Mouse (Mus musculus): ENCODE measurements around the gene Mvp. TPM values are rescaled to one million over a fixed set of nuclear protein-coding genes. Genes with fewer than 3 reads are reported as not detected.

Gene Mvp
- 106 and 110 TPM in 2 replicates for total RNA-seq (2017)

DNA sequence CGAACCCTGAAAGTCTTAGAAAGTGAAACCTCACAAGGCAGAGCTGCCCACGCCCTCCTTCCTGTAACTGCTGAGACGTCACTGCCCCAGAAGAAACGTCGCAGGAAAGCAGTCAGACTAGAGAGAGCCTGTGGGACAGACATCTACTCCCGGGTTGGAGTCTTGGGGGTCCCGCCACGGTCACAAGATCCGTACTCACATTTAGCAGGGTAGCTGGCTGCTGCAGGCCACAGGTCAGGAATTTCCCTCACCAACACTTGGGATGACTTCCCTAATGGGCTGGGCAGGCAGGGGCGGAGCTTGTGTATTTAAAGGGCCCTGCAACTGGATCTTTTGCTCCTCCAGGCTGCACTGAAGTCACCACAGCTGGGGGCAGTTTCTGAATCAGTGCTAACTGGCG lies at the start of gene Mvp:
Gene Mvp (minus strand): TSS at position 302 of the 400 bp plus-strand sequence.
- ATAC-seq (ENCODE audit: extremely low read depth, insufficient number of reproducible peaks, low FRiP score, poor library complexity, severe bottlenecking), result peak; percentile 48

DNA sequence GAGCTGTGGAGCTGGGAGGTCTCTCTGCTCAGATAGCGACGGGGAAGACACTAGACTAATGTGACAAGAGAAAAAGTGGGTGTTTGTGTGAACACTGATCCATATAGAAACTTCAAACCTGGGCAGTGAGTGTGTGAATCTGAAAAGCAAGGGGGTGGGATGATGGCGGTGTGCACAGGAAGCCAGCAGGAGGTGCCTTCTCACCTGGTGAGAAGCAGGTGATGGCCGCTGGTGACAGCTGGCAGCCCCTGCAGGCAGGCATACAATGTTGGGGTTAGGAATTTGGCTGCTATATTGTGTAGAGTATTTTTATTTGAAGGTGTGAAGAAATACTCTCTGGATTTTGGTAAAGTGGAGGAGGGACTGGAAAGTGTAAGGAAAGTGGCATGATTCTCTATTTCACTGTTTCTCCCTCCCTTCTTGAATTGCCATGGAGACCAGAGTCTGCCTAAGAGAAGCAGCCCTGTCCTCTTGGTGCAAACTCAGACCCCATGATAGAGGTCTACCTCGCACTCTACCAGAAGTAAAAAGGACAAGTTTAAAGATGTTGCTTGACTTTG lies 40.7 kb upstream of the Mvp start:
- ATAC-seq (ENCODE audit: extremely low read depth, insufficient number of reproducible peaks, low FRiP score, poor library complexity, severe bottlenecking), result no peak

DNA sequence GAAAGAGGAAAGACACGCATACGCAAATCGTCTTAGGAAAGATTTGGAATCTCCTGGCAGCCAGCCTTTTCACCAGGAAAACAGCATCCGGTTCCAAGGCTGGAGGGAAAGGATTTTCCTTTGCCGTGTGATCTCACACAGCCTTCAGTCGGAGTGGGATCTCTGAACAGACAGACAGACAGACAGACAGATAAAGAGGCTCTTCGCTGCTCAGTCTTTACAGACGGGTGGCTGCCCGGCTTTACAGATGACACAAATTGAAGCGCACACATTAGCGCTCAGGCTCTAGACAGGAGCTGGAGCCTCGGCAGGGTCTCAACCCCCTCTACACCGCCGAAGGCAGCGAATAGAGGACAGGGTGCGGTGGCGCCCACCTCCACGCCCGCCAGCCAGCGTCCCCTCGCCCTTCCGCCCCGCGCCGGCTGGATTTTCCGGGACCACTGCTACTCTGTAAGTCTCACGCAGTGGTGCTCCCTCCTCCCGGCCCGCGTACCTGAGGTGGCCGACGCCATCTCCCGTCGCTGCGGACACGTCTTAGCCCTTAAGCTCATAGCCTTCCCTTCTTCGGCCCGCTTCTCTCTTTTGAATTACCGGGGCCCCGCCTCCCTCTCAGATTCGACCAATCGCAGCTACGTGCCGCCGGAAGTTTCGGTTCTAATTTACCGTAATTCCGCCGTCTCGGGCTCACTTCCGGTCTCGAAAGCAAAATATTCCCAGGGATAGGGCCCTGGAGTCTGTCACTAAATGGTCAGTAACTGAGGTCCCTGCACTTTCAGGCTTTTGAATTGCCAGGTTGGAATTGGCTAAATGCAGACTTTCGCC lies 27.6 kb upstream of the Mvp start, which contains the start of gene Kif22:
Gene Kif22 (minus strand): TSS at position 621 of the 822 bp plus-strand sequence.
- peak; percentile 99 for ATAC-seq (ENCODE audit: extremely low read depth, insufficient number of reproducible peaks, low FRiP score, poor library complexity, severe bottlenecking)

DNA sequence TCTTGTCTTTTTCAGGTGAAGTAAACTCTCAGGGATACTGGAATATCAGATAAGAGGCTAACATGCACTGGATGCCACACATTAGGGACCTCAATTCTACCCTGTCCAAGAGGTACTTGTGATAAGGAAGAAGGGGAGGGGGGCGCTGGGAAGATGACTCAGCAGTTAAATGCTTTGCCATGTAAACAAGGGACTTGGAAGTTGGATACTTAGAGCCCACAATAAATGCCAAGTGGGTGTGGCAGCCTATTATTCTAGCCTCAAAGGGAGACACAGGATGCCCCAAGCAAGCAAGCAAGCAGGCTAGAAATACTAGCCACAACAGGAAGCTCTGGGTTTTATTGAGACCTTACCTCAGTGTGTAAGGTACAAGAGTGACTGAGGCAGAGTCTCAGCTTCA lies 16.8 kb upstream of the Mvp start:
- ATAC-seq (ENCODE audit: extremely low read depth, insufficient number of reproducible peaks, low FRiP score, poor library complexity, severe bottlenecking), result no peak

DNA sequence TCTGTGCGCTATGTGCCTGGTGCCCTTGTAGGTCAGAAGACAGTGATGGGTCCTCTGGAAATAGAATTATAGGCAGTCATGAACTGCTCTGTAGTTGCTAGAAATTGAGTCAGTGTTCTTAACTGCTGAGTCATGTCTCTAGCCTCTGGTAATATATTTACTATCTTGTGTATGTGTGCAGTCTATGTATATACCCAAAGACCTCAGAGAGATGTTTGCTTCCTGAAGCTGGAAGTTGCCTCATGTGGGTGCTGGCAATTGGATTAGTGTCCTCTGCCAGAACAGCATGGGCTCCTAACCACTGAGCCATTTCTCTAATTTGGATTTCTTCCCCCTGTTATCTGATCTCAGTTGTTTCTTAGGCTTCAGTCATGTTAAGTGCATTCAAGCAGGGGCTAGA lies 15.8 kb upstream of the Mvp start:
- no peak for ATAC-seq (ENCODE audit: extremely low read depth, insufficient number of reproducible peaks, low FRiP score, poor library complexity, severe bottlenecking)

DNA sequence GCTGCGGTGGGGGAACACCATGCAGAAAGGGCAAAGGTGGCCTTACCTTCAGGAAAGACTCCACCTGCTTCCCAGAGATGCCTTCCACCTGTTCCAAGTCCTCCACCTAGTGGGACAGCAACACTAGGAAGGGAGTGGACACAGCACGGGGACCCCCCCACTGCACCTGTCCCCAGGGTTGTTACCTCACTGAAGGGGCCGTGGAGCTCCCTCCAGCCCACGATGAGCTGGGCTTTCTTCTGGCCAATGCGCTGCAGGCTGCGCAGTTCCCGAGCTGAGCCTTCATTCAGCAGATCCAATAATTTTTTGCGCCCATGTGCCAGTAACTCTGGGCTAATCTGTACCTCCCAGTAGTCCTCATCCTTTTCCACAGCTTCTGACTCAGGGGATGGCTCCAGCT lies 13.5 kb upstream of the Mvp start:
- no peak for ATAC-seq (ENCODE audit: extremely low read depth, insufficient number of reproducible peaks, low FRiP score, poor library complexity, severe bottlenecking)

DNA sequence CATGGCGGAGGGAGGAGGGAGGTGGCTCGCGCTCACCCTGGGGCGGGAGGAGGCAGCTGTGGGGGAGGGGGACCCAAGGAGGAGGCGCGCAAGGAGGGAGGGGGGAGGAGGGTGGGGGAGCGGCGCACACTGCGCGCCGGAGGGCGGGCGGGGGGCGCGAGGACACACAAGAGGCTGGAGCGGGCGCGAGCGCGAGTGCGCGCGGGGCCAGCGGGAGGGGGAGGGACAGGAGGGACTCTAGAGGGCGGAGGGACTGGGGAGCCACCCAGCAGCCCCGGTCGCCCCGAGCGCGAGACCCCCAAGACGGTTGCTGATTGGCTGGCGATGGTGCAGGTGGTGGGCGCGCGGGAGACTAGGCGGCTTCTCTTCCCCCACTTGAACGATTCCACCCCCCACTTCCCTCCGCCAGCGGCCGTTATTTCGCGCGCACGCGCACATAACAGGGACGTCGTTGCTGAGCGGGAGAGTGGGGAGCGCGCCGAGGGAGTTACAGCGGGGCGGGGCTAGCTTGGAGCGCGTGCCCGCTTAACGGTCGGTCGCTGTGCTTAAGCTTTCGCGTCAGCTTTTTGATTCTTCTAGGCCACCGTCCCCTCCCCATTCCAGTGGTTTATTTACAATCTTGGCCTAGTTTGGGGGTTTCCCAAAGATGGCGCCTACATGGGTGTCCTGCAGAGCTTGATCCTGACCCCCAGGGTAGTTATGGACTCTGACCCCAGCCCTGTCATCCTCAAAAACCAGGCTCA lies 12.7 kb upstream of the Mvp start, which contains the start of gene Maz:
Gene Maz (minus strand): TSS at position 54 of the 743 bp plus-strand sequence.
- ATAC-seq (ENCODE audit: extremely low read depth, insufficient number of reproducible peaks, low FRiP score, poor library complexity, severe bottlenecking), result peak; percentile 79

DNA sequence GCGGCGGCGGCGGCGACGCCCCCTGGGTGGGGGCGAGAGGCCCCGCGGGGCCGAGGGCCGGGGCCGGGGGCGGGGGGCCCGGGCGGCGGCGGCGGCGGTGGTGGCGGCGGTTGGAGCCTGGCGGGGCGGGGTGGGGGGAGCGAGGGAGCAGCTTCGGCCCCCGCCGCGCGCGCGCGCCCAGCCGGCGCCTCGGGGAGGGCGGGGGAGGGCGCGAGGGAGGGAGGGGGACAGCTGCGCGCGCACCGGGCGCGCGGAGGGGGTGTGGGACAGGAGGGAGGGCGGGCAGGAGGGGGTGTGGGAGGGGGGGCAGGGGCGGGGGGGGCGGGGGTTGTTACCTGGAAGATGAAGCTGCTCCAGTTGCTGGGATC lies 12.2 kb upstream of the Mvp start:
- no peak for ATAC-seq (ENCODE audit: extremely low read depth, insufficient number of reproducible peaks, low FRiP score, poor library complexity, severe bottlenecking)

DNA sequence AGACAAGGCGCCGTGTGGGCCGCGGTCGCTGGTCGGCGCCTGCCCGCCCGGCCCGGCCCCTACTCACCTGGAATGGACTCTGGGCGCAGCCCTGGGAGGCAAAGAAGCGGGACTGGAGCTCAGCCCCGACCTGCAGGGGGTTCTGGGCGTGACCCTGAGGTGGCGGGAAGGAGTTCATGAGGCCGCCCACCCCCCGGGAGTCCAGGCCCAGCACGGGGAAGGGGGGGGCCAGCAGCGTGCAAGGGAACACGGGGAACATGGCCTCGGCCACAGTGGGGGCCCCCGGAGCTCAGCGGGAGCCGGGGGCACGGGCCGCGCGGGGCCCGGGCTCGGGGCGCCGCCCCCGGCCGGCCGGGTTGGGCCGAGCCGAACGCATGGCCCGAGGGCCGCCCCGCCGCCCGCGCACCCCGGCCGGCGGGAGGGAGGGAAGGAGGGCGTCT lies 11.8 kb upstream of the Mvp start:
- no peak for ATAC-seq (ENCODE audit: extremely low read depth, insufficient number of reproducible peaks, low FRiP score, poor library complexity, severe bottlenecking)

DNA sequence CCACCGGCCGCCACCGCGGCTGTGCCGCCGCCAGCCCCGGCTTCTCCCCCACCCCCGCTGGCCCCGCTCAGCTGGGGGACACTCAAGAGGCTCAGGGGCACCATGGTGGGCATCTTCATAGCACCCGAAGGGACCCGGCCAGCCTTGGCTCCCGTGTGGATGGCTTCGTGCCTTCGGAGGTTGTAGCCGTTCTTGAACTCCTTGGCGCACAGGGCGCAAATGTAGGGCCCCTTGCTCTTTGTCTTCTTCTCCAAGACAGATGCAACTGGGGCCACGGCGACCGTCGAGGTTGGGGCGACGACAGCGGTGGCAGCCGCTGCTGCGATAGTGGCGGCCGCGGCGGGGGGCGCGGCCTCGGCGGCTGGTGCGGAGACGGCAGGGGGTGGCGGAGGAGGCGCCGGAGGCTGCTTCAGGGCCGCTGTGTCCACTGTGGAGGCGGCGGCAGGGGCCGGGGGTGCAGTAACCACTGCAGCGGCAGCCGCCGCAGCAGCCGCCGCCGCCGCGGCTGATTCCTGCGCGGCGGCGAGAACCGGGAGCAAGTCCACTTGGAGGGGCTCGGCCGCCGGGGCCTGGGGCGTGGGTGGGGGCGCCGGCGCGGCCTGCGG lies 11.2 kb upstream of the Mvp start:
- no peak for ATAC-seq (ENCODE audit: extremely low read depth, insufficient number of reproducible peaks, low FRiP score, poor library complexity, severe bottlenecking)

DNA sequence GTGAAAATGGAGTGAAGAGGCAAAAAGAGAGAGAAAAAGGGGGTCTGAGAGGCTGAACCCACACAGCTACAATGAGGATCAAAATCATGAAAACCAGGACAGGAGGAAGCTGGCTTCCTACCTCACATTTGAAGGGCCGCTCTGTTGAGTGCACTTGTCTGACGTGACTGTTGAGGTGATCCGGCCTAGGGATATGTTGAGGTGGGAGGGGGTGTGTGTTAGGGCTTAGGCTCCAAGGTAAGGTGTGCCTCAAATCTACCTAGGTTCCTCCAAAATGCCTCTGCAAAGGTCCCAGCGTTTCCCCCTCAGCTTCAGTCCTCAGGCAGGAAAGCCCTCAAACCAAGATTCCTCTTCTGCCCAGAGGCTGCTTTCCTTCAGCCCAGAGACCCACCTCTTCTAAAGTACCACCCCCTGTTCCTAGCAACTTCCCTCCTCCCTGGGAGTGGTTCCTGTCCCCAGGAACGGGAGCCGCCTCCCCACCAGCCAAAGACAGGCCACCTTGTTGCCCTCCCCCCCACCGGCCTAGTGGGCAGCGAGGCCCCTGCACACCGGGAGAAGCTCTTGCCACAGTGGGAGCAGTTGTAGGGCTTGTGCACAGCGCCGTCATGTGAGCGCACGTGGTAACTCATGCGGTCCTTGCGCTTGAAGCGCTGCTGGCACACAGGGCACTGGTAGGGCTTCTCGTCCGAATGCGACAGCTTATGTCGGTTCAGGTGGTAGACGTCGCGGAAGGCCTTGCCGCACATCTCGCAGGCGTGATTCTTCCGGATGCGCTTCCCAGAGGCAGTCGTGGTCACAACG lies 10.5 kb upstream of the Mvp start:
- peak; percentile 37 for ATAC-seq (ENCODE audit: extremely low read depth, insufficient number of reproducible peaks, low FRiP score, poor library complexity, severe bottlenecking)

DNA sequence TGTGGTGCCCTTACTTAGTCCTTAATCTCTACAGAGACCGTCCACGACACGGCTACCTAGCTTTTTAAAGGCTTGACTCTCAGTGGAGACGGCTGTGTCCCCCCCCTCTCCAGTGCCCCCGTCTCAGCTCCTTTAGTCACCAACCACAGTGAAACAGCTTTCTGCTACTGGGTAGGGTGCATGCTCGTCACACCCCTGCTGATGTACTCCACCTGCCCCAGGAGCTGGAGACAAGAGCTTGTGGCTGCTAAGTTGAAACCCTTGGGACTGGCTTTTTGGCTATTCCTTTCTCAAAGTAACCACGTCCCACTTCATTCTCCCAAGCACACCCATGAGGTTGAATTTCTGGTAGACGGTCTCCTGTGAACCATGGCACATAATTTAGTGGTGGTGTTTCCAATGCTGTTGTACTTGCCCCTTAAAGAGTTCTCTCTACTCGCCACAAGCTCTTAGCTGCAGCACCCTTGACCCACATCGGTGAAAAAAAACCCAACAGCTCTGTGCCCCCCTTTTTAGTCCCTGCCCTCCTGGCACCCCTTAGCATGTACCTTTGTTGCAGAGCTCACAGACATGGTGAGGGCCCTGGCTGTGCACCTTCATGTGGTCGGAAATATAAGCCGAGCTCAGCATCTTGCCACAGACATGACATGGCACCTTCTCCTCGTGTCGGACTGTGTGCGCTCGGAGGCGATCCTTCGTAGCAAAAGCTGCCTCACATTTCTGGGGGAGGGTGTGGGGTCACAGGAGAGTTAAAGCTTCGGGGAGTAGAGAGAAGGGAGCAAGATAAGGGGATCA lies 9.7 kb upstream of the Mvp start:
- no peak for ATAC-seq (ENCODE audit: extremely low read depth, insufficient number of reproducible peaks, low FRiP score, poor library complexity, severe bottlenecking)

DNA sequence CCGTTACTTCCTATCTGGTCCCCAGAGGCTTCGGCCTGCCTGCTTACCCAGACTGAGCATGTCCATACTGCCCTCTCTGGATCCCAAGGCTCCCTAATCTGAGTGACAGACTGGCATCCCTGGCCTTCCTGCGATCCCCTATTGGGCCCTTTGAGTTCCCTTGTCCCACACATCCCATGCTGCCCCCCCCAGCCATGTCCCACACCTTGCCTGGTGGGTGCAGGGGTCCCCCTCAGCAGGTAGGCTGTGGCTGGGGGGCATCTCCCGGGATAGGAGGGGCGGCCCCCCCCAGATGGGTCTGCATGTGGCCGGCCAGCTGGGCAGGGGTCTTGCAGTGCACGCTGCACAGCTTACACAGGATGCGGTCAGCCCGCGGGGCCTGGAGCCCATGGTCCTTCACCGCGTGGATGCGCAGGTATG lies 8.9 kb upstream of the Mvp start:
- no peak for ATAC-seq (ENCODE audit: extremely low read depth, insufficient number of reproducible peaks, low FRiP score, poor library complexity, severe bottlenecking)

DNA sequence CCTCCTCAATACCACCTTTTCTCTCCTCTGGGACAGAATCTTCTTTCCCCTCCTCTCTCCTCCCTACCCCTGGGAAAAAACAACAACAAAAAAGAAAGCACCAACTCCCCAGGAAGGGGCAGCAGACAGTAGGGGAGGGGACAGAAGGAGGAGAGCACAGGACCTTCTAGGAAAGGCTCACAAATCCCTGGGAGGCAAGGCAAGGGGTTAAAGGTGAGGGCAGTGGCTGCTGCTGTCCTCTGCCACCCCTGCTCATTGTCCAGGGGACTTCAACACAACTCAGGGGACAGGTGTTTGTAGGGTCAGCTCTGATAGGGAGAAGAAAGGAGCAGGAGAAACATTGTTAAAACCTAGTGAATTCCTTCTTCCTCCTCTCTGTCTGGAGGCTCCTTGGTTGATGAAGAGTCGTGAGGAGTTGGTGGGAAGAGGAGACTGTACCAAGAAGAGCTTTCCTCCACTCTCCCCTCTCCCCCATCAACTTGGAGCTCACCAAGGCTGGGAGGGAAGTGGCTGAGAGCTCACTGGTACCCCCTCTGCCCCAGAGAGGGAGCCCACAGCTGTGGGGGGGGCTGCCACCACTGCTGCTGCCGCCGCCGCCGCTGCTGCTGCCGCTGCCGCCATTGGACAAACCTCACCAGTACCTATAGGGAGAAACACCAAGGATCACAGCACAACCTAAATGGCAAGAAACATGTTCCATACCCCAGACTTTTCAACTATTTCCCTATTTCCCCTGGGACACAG lies 8.3 kb upstream of the Mvp start:
- no peak for ATAC-seq (ENCODE audit: extremely low read depth, insufficient number of reproducible peaks, low FRiP score, poor library complexity, severe bottlenecking)

DNA sequence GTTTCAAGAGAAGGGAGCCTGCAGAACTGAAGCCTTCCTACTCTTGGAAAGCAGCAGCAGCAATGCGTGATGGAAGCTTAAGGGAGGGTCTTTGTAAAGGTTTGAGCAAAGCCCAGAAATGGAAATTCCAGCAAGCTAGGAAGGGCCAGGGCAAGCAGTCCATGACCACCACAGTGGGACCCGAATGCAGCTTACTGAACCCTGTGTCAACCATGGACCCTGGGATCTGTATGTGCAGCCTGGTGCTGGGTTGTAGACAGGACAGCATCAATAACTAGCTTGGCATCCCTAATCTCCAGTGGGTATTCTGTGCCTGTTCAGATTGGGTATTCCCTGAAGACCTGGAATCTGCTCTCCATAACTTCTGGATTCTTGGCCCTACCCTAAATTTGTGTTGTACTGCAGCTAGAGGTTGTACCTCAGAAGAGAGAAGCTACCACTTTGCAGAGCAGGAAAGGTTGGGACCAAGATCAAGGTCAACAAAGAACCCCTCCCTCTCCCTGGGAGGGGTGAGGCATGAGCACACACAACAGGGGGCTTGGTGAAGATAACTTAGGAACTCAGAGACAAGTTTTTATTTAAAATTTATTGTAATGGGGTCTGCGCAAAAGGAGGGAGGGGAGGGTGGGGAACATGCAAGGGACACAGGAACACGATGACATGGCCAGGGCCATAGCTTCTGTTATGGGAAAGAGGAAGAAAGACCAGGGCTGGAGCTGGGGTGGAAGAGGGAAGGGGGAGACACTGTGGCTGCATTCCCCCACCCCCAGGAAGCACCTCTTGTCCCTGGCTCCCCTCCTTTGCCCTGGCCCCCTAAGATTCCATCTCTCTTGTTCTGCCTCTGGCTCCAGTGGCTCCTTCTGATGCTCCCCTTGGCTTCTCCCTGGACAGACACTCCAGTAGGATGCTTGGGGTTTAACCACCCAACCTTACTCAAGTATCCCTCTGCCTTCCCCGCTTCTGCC lies 7.4 kb upstream of the Mvp start:
- no peak for ATAC-seq (ENCODE audit: extremely low read depth, insufficient number of reproducible peaks, low FRiP score, poor library complexity, severe bottlenecking)

DNA sequence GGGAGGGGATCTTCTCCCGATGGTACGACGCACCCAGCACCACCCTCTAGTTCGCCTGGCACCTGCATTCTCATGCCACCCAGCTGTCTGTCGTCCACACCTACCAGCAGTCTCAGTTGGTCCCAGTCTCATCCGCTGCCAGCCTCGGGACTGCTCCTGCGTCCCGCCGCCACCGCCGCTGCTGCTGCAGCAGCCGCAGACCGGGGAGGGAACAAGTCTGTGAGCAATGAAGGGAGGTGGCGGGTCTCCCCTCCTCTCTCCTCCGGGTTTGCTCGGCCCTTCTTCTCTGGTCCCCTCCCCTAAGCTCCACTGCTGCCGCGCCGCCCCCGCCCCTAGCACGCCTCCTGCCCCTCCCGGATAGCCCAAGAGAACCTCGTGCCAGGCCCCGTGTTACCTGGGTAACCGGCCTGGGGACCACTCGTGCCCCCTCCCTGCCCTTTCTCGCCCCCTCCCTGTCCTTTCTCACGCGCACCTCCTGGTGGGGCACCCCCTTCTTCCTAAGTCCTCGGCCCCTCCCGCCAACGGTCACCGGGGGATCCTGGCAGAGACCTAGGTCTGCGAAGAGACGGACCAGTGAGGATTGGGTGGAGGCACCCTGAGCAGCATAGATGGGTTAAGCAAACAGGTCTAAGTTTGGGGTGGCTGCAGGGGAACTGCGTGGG lies 6.6 kb upstream of the Mvp start, which contains the start of the genes Gm42742 and Prrt2:
Gene Gm42742 (minus strand): TSS at position 197 of the 662 bp plus-strand sequence.
Gene Prrt2 (minus strand): TSS at position 311 of the 662 bp plus-strand sequence.
- ATAC-seq (ENCODE audit: extremely low read depth, insufficient number of reproducible peaks, low FRiP score, poor library complexity, severe bottlenecking), result no peak

All from neutrophil, adult 5-6 weeks (primary cell).